Mouse (Mus musculus): ENCODE results near the gene Lpgat1. TPM values are rescaled to one million over a fixed set of nuclear protein-coding genes. Genes with fewer than 3 reads are reported as not detected.

Gene Lpgat1
- total and polyA plus RNA-seq, 3 experiments: 15.3 to 40.0 (median 31.8) TPM

GRCm38 (mm10) chr1:191805788-191806187, 88.2 kb downstream of the Lpgat1 start:
- H3K4me2 ChIP-seq (ENCODE audit: insufficient read depth, low read depth, poor library complexity, severe bottlenecking): no peak overlapping the region
- peaks cover 15% of the 10 kb centered on the region for H3K9me3 ChIP-seq (replicated peaks; ENCODE audit: low read length)
- no peaks in the 10 kb centered on the region for H3K27me3 ChIP-seq (replicated peaks)
- dilution Hi-C loops (cut with MboI; ENCODE audit: extremely low pct_ligation_motif_present, extremely low pct_unique_long_range_greater_than_20kb, low sequenced_read_pairs) (no loop called here), in situ Hi-C loops (cut with MboI; ENCODE audit: low pct_ligation_motif_present, low pct_unique_long_range_greater_than_20kb, low sequenced_read_pairs) (loop anchor here (25.0 kb wide), 2 partner anchors 468 to 693 kb away; partner anchors contain the start of gene Tmem206)
- H3K4me1 ChIP-seq (ENCODE audit: control insufficient read depth in 1 of 2, insufficient read depth in 2 of 2): peaks cover 4 to 51% of the 10 kb centered on the region in 2 experiments; a peak in 2 of 4 replicates
- H3K36me3 ChIP-seq (replicated peaks in 1 of 2; ENCODE audit: control insufficient read depth in 1 of 2, insufficient read depth in 1 of 2, low read length in 1 of 2): no peaks in the 10 kb centered on the region
- no peak for TF ChIP-seq TBP (conservative IDR thresholded peaks at IDR 0.05; ENCODE audit: low read depth, low read length)
- TF ChIP-seq ZMIZ1 (IDR thresholded peaks at IDR 0.05; ENCODE audit: low read depth, low read length): no peak
- TF ChIP-seq HCFC1 (IDR thresholded peaks at IDR 0.05; ENCODE audit: low read depth, low read length): no peak
- no peak for TF ChIP-seq BHLHE40 (IDR thresholded peaks at IDR 0.05; ENCODE audit: low read depth, low read length)
- no peak for TF ChIP-seq CHD1 (IDR thresholded peaks at IDR 0.05; ENCODE audit: low read depth, low read length)
- TF ChIP-seq MEF2A (IDR thresholded peaks at IDR 0.05; ENCODE audit: borderline replicate concordance, low read depth, low read length): no peak
- TF ChIP-seq TCF12 (IDR thresholded peaks at IDR 0.05; ENCODE audit: low read depth, low read length): no peak
- TF ChIP-seq CTCF (conservative IDR thresholded peaks at IDR 0.05 in 1 of 2, IDR thresholded peaks at IDR 0.05 in 1 of 2; ENCODE audit: low read depth in 2 of 2, low read length in 2 of 2): no peak
- TF ChIP-seq MAFK (IDR thresholded peaks at IDR 0.05; ENCODE audit: insufficient replicate concordance, low read length): no peak
- no peak for TF ChIP-seq JUN (IDR thresholded peaks at IDR 0.05; ENCODE audit: insufficient read depth, low read depth, low read length)
- TF ChIP-seq RCOR1 (conservative IDR thresholded peaks at IDR 0.05; ENCODE audit: low read depth, low read length): no peak
- TF ChIP-seq IRF4 (IDR thresholded peaks at IDR 0.05; ENCODE audit: low read depth, low read length): no peak
- TF ChIP-seq PAX5 (IDR thresholded peaks at IDR 0.05; ENCODE audit: low read length): no peak
- TF ChIP-seq MAZ (IDR thresholded peaks at IDR 0.05; ENCODE audit: low read depth, low read length): no peak
- TF ChIP-seq E2F4 (IDR thresholded peaks at IDR 0.05; ENCODE audit: insufficient replicate concordance, low read depth, low read length): no peak
- TF ChIP-seq UBTF (IDR thresholded peaks at IDR 0.05; ENCODE audit: low read depth, low read length): no peak
- no peak for TF ChIP-seq POLR2AphosphoS2 (IDR thresholded peaks at IDR 0.05; ENCODE audit: low read depth, low read length)
- TF ChIP-seq NELFE (IDR thresholded peaks at IDR 0.05; ENCODE audit: low read depth, low read length): no peak
- TF ChIP-seq POLR2A (IDR thresholded peaks at IDR 0.05; ENCODE audit: low read depth, low read length): no peak
- H3K9ac ChIP-seq (ENCODE audit: insufficient read depth, low read depth): no peak overlapping the region
- no peaks in the 10 kb centered on the region for H3K79me2 ChIP-seq (replicated peaks; ENCODE audit: control insufficient read depth, extremely low read depth, insufficient read depth, poor library complexity, severe bottlenecking)
- no peak for DNase-seq (ENCODE audit: extremely low read depth)
- H3K4me3 ChIP-seq (replicated peaks in 1 of 3; ENCODE audit: low read depth in 2 of 3, low read length in 2 of 3, poor library complexity in 1 of 3): no peak overlapping the region
- no peak overlapping the region for H3K27ac ChIP-seq (ENCODE audit: insufficient read depth, low read depth)

GRCm38 (mm10) chr1:191806740-191807139, 89.1 kb downstream of the Lpgat1 start:
- no peaks in the 10 kb centered on the region for H3K27me3 ChIP-seq (replicated peaks)
- H3K27ac ChIP-seq (ENCODE audit: insufficient read depth, low read depth): no peak overlapping the region
- dilution Hi-C loops (cut with MboI; ENCODE audit: extremely low pct_ligation_motif_present, extremely low pct_unique_long_range_greater_than_20kb, low sequenced_read_pairs) (no loop called here), in situ Hi-C loops (cut with MboI; ENCODE audit: low pct_ligation_motif_present, low pct_unique_long_range_greater_than_20kb, low sequenced_read_pairs) (loop anchor here (25.0 kb wide), 2 partner anchors 469 to 694 kb away; partner anchors contain the start of gene Tmem206)
- no peaks in the 10 kb centered on the region for H3K36me3 ChIP-seq (replicated peaks in 1 of 2; ENCODE audit: control insufficient read depth in 1 of 2, insufficient read depth in 1 of 2, low read length in 1 of 2)
- no peak for TF ChIP-seq RCOR1 (conservative IDR thresholded peaks at IDR 0.05; ENCODE audit: low read depth, low read length)
- TF ChIP-seq MAX (IDR thresholded peaks at IDR 0.05; ENCODE audit: low read length): no peak
- peak in 1 of 2 experiments; percentile 35; a peak in 3 of 4 replicates for TF ChIP-seq CTCF (conservative IDR thresholded peaks at IDR 0.05 in 1 of 2, IDR thresholded peaks at IDR 0.05 in 1 of 2; ENCODE audit: low read depth in 2 of 2, low read length in 2 of 2)
- no peak for TF ChIP-seq KAT2A (IDR thresholded peaks at IDR 0.05; ENCODE audit: insufficient replicate concordance, low read length)
- H3K4me2 ChIP-seq (ENCODE audit: insufficient read depth, low read depth, poor library complexity, severe bottlenecking): no peak overlapping the region
- no peaks in the 10 kb centered on the region for H3K79me2 ChIP-seq (replicated peaks; ENCODE audit: control insufficient read depth, extremely low read depth, insufficient read depth, poor library complexity, severe bottlenecking)
- peaks cover 20% of the 10 kb centered on the region for H3K9me3 ChIP-seq (replicated peaks; ENCODE audit: low read length)
- no peak overlapping the region for H3K9ac ChIP-seq (ENCODE audit: insufficient read depth, low read depth)
- no peak for DNase-seq (ENCODE audit: extremely low read depth)
- H3K4me3 ChIP-seq (replicated peaks in 1 of 3; ENCODE audit: low read depth in 2 of 3, low read length in 2 of 3, poor library complexity in 1 of 3): no peak overlapping the region
- H3K4me1 ChIP-seq (ENCODE audit: control insufficient read depth in 1 of 2, insufficient read depth in 2 of 2): peaks cover 4 to 55% of the 10 kb centered on the region in 2 experiments; a peak in 2 of 4 replicates

Data from CH12.LX (cell line).